Mouse (Mus musculus): ENCODE measurements around the gene Borcs6.

DNA sequence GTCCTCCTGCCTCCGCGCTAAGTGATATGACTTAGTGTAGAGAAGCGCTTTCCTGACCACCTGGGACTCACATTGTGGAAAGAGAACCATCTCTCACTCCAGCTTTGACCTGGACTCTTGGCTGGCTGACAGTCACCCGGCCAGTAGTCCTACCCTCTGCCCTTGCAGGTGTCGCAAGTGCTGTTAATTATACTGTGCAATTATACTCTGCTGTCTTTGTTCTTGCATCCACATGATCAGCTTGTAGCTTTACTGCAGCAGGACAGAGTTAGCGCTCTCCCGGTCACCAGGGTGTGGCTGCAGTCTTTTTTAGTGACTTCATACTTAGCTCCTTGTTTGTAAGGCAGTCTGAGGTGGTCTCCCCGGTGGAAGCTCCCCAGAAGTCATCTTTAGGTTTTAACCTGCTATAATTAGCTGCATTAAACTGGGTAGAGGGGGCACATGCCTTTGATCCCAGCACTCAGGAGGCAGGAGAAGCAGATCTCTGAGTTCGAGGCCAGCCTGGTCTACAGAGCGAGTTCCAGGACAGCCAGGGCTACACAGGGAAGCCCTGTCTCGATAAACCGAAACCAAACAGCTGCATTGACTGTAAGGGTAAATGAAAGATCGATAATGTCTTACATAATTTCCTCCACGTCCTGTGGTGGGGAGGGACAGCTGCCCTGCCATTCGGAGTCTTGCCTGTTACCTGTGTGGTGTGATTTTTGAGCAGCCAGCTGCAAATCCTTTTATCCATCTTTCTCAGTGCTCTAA lies 20.8 kb downstream of the Borcs6 start:
- TF ChIP-seq EP300 (IDR thresholded peaks at IDR 0.05; ENCODE audit: low read depth) (no peak), CTCF (IDR thresholded peaks at IDR 0.05; ENCODE audit: low read depth) (no peak)

All from liver, postnatal 0 days (tissue).